Mouse (Mus musculus) left cerebral cortex, adult 2 months (tissue): ENCODE measurements around the gene Slc15a3. TPM values are rescaled to one million over a fixed set of nuclear protein-coding genes. Genes with fewer than 3 reads are reported as not detected.

ENCODE experiments used
- DNase-seq, 2 experiments: peaks; one replicate each; pipeline ENCODE4 v3.0.0; 2021 to 2022; ENCODE audit warnings: low spot score in 2 of 2, mixed read lengths in 1 of 2; ENCODE audit errors: extremely low spot score in 1 of 2
- H3K27ac ChIP-seq: fragments of 200-600 bp; 2 replicates; pipeline ENCODE4 v1.8.1; 2022
- H3K4me3 ChIP-seq: fragments of 200-600 bp; 2 replicates; pipeline ENCODE4 v1.8.1; 2022
- CTCF ChIP-seq: fragments of 200-600 bp; IDR thresholded peaks from 2 replicates; pipeline ENCODE4 v1.8.1; 2022; ENCODE audit warnings: antibody characterized with exemption, mild to moderate bottlenecking, moderate library complexity
- intact Hi-C: fragments of 180-260 bp; cut with DNase I; formaldehyde crosslinking; loops from one replicate; pipeline ENCODE4 v1.15.1; 2025
- total RNA-seq, 2 experiments: library from RNA; stranded (reverse); gene quantifications; 2 replicates each; pipeline ENCODE4 v1.2.3; 2021

Gene Slc15a3
- total RNA-seq, 2 experiments from 2014 or later = 1.1 to 1.3 TPM

DNA sequence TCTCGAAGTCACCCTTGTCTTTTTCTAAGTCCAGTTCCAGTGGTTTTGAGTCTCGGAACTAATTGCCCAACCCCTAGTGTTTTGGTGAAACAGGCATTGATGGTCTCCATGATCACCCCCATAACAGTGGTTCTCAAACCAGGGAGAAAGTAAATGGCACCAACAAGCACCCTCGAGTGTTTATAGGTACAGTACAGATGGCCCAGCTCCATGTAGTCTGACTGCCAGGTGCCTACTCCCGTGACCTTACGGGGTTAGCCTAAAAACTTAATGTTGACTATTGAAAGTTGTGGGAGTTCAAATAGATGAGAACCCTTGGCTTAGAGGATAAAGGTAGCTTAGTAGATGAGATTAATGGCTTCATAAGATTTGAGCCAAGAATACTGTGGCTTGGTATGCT, 61.5 kb downstream of the Slc15a3 start:
- intact Hi-C loops = no loop called here
- no peak for DNase-seq
- TF ChIP-seq CTCF = no peak
- Histone ChIP-seq H3K4me3 (no peak overlapping the region), H3K27ac (no peak overlapping the region)

DNA sequence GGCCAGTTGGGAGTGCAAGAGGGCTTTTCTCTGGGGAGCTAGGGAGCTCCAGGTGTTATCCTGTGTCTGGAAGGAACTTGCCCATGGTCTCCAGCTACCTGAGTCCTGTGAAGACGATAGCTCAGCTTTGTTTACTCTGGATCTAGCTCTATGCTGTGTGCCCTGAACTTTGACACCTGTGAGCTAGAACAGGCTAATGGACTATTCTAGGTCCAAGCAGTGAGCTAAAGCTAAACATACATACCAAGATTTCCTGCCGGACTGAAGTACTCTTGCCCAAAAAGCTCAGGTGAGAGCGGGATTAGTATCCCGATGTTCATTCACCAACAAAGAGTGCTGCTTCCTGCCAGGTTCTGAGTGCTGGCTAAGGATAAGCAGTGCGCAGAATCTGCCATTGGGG, 65.0 kb downstream of the Slc15a3 start:
- H3K27ac ChIP-seq = peak overlapping the region; percentile 66
- intact Hi-C loops = no loop called here
- no peak for DNase-seq
- no peak overlapping the region for H3K4me3 ChIP-seq
- no peak for TF ChIP-seq CTCF

DNA sequence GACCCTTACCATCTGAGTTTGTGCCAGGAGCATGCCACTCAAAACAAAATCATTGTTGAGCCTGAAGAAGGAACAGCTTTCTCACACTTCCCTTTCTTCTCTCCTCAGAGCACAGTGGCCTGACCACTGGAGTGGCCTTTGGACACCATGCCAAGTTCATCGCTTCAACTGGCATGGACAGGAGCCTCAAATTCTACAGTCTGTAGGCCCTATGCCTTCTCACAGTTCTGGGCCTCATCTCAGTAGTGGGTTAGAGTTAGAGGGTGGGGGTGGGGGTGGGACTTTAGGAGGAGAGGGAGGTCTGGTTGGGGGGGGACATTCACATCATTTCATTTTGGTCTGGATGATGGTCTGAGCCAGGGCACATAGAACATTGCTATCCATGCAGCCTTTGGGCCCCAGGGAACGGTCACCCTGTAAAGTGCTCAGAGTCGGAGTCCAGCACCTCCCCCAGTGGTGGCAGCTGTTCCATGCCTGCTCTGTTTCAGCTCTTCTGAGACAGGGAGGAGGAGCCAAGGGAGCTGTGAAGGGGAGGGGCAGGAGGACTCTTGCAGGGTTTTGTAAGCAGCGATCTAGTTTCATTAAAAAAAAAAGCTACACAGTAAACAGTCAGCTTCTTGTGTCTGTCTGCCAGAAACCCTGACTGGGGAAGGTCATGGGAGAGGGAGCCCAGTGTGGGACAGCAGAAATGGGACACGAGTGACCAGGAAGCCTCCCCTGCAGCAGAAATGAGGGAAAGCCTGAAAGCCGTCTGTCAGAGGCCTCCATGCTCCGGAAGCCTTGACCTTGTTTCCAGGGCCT, 65.6 kb downstream of the Slc15a3 start:
- TF ChIP-seq CTCF = no peak; the same call in 1 of the 2 replicates
- intact Hi-C loops = no loop called here
- DNase-seq = peak; percentile 39 to 62
- H3K4me3 ChIP-seq = no peak overlapping the region
- H3K27ac ChIP-seq = peak overlapping the region; percentile 69

DNA sequence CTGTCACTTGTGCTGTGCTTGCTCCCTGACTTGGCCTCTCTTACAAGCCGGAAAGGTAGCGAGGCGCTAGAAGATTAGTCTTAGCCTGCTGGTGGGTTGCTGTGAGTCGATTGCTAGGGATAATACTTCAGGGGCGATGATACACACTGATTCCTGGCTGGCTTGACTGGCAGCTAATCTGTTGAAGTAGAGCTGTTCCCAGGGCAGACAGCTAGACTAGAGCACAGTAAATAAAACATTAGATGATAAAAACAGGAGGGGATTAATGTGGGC, 66.1 kb downstream of the Slc15a3 start:
- peak overlapping the region; percentile 69 for H3K27ac ChIP-seq
- intact Hi-C loops = no loop called here
- no peak overlapping the region for H3K4me3 ChIP-seq
- no peak for DNase-seq
- no peak for TF ChIP-seq CTCF

DNA sequence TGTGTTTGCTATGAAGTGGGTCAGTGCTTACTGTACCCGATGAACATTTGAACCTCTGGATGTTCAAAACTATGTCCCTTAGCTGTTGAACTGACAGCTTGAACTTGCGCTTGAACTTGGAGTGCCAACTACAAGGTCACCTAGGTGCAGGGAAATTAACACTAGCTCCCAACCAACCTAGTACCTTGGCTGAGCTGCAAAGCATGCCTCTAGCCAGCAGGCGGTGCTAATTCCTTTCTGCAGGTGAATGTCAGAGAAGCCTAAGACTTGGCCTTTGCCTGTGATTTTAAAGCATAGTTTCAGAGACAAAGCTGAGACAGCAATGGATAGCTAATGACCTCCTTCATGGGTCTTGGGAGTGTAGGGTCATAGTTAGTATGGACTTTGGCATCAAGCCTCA, 68.4 kb downstream of the Slc15a3 start:
- TF ChIP-seq CTCF = peak; percentile 78
- Histone ChIP-seq H3K27ac (no peak overlapping the region), H3K4me3 (no peak overlapping the region)
- peak; percentile 55 to 57 for DNase-seq
- intact Hi-C loops = loop anchor here (2.0 kb wide), 1 partner anchor 51 kb away; no protein-coding TSS in a partner anchor

Other genes starting within 250 kb of the Slc15a3 start
- gene Ddb1, start 234.4 kb upstream of the Slc15a3 start, total RNA-seq = 100 to 1,000 TPM; 191 to 206 TPM
- gene Tkfc, start 234.1 kb upstream of the Slc15a3 start, total RNA-seq = 10 to 100 TPM; 16.6 to 17.7 TPM
- gene Vwce, start 205.5 kb upstream of the Slc15a3 start, total RNA-seq = under 1 TPM; 0.43 to 0.65 TPM
- gene Pga5, start 161.7 kb upstream of the Slc15a3 start, total RNA-seq = not detected
- gene Vps37c, start 151.0 kb upstream of the Slc15a3 start, total RNA-seq = 10 to 100 TPM; 21.6 to 24.4 TPM
- gene Cd5, start 100.7 kb upstream of the Slc15a3 start, total RNA-seq = under 1 TPM; 0.16 to 0.37 TPM
- gene Cd6, start 9.7 kb upstream of the Slc15a3 start, total RNA-seq = 1 to 10 TPM; 2.3 to 2.8 TPM
- 100 to 1,000 TPM; 268 TPM for gene Tmem132a, start 30.2 kb downstream of the Slc15a3 start, total RNA-seq
- gene Tmem109, start 42.3 kb downstream of the Slc15a3 start, total RNA-seq = 10 to 100 TPM; 49.5 to 50.2 TPM
- gene Prpf19, start 55.5 kb downstream of the Slc15a3 start, total RNA-seq = 100 to 1,000 TPM; 195 to 208 TPM
- not detected for gene Zp1, start 80.9 kb downstream of the Slc15a3 start, total RNA-seq
- under 1 TPM; 0.14 to 0.30 TPM for gene Ptgdr2, start 97.4 kb downstream of the Slc15a3 start, total RNA-seq
- 10 to 100 TPM in 1 of 2 experiments, 1 to 10 TPM in 1; 7.8 to 10.6 TPM for gene Ccdc86, start 109.5 kb downstream of the Slc15a3 start, total RNA-seq
- gene Ms4a10, start 134.9 kb downstream of the Slc15a3 start, total RNA-seq = not detected
- not detected for gene Ms4a15, start 153.5 kb downstream of the Slc15a3 start, total RNA-seq
- not detected for gene Ms4a18, start 178.3 kb downstream of the Slc15a3 start, total RNA-seq
- gene Ms4a8a, start 241.4 kb downstream of the Slc15a3 start, total RNA-seq = not detected